Mouse (Mus musculus) heart, embryonic 15.5 days (tissue): ENCODE results near the gene Emg1. TPM values are rescaled to one million over a fixed set of nuclear protein-coding genes. Genes with fewer than 3 reads are reported as not detected.
A peak's percentile ranks its signal among the peaks of the same experiment; 100 is the strongest.

Source experiments
- ATAC-seq: fragments of 200-750 bp; cut with Nextera tagmentation; replicated peaks from 2 replicates; pipeline ENCODE4 v1.8.0; 2017; ENCODE audit warnings: low read depth, moderate TSS enrichment; ENCODE audit not compliant: insufficient number of reproducible peaks, insufficient read depth, low FRiP score
- H3K27ac ChIP-seq: fragments of 300-500 bp; sonication (generic); 2 replicates; pipeline ENCODE4 v1.5.1; 2015; ENCODE audit warnings: mild to moderate bottlenecking, inconsistent platforms
- H3K27me3 ChIP-seq: fragments of 300-500 bp; sonication (generic); 2 replicates; pipeline ENCODE4 v1.6.1; 2015; ENCODE audit warnings: inconsistent platforms
- H3K36me3 ChIP-seq: fragments of 300-500 bp; sonication (generic); 2 replicates; pipeline ENCODE4 v1.6.1; 2015; ENCODE audit warnings: mild to moderate bottlenecking, inconsistent platforms
- H3K4me1 ChIP-seq: fragments of 300-500 bp; sonication (generic); replicated peaks from 2 replicates; pipeline ENCODE4 v1.6.1; 2015; ENCODE audit warnings: inconsistent platforms
- H3K4me2 ChIP-seq: fragments of 300-500 bp; sonication (generic); 2 replicates; pipeline ENCODE4 v1.6.1; 2015; ENCODE audit warnings: inconsistent platforms, mild to moderate bottlenecking, moderate library complexity
- H3K4me3 ChIP-seq: fragments of 300-500 bp; sonication (generic); 2 replicates; pipeline ENCODE4 v1.5.1; 2015; ENCODE audit warnings: mild to moderate bottlenecking, inconsistent platforms
- H3K9ac ChIP-seq: fragments of 300-500 bp; sonication (generic); 2 replicates; pipeline ENCODE4 v1.6.1; 2015; ENCODE audit warnings: mild to moderate bottlenecking, inconsistent platforms
- H3K9me3 ChIP-seq: fragments of 300-500 bp; sonication (generic); replicated peaks from 2 replicates; pipeline ENCODE4 v1.6.1; 2016; ENCODE audit warnings: inconsistent platforms
- WGBS: fragments of 180-500 bp; shearing (Covaris S2); methylation state at CpG from one replicate; pipeline ENCODE4 v1.1.7; 2015; ENCODE audit warnings: mixed read lengths; 5-methylcytosine and 5-hydroxymethylcytosine counted together
- polyA plus RNA-seq: library from polyadenylated mRNA; unstranded; fragments of >200 nt; fragmentation: Nextera tagmentation; extraction: Ambion mirVana; gene quantifications from 2 replicates; pipeline ENCODE4 v1.2.1, GENCODE M21; 2015

Gene Emg1
- polyA plus RNA-seq, 1 experiment from 2014 or later = 108 TPM

GRCm38 (mm10) chr6:124746654-124747632 is 35.0 kb upstream of the Emg1 start:
- 86% methylated on average over 7 of the region's 7 CpGs for WGBS
- peaks cover 32% of the 10 kb centered on the region for H3K4me1 ChIP-seq
- no peaks in the 10 kb centered on the region for H3K9me3 ChIP-seq
- 0 out of 2 replicates have a peak overlapping the region, but pooled peaks have one; percentile 82 for H3K9ac ChIP-seq
- no peaks in the 10 kb centered on the region for H3K27me3 ChIP-seq
- no peak for ATAC-seq
- peak overlapping the region; percentile 59 for H3K4me3 ChIP-seq
- no peak overlapping the region for H3K27ac ChIP-seq
- H3K4me2 ChIP-seq = peak overlapping the region; percentile 96
- H3K36me3 ChIP-seq = peaks cover 48% of the 10 kb centered on the region

GRCm38 (mm10) chr6:124746296-124746605 is 34.3 kb upstream of the Emg1 start:
- peaks cover 48% of the 10 kb centered on the region for H3K36me3 ChIP-seq
- ATAC-seq = peak; percentile 0; the same call in 1 of the 2 replicates

GRCm38 (mm10) chr6:124745490-124746295 is 33.7 kb upstream of the Emg1 start:
- peak overlapping the region; percentile 59 for H3K4me3 ChIP-seq
- H3K9ac ChIP-seq = peak overlapping the region; percentile 82
- H3K4me2 ChIP-seq = peak overlapping the region; percentile 96
- H3K4me1 ChIP-seq = peaks cover 37% of the 10 kb centered on the region
- WGBS = under 1% methylated on average over 85 of the region's 85 CpGs
- peaks cover 48% of the 10 kb centered on the region for H3K36me3 ChIP-seq
- H3K9me3 ChIP-seq = no peaks in the 10 kb centered on the region
- H3K27ac ChIP-seq = peak overlapping the region; percentile 79
- H3K27me3 ChIP-seq = no peaks in the 10 kb centered on the region
- ATAC-seq = peak; percentile 80

More at GRCm38 (mm10) chr6:124746296-124746605, 34.3 kb upstream of the Emg1 start:
- H3K9me3 ChIP-seq = no peaks in the 10 kb centered on the region
- peak overlapping the region; percentile 59 for H3K4me3 ChIP-seq
- peak overlapping the region; percentile 96 for H3K4me2 ChIP-seq
- 20% methylated on average over 8 of the region's 8 CpGs for WGBS
- peak overlapping the region; percentile 82 for H3K9ac ChIP-seq
- H3K4me1 ChIP-seq = peaks cover 37% of the 10 kb centered on the region
- no peaks in the 10 kb centered on the region for H3K27me3 ChIP-seq
- peak overlapping the region; percentile 79; the same call in 1 of the 2 replicates for H3K27ac ChIP-seq

- Histone ChIP-seq H3K27me3 (no peaks in the 10 kb centered on the region), H3K9ac (peak overlapping the region; percentile 82), H3K9me3 (no peaks in the 10 kb centered on the region), H3K36me3 (peaks cover 48% of the 10 kb centered on the region), H3K4me2 (peak overlapping the region; percentile 96), H3K27ac (peak overlapping the region; percentile 69), H3K4me3 (peak overlapping the region; percentile 59), H3K4me1 (peaks cover 38% of the 10 kb centered on the region)
- no peak; the same call in 1 of the 2 replicates for ATAC-seq
- 69% methylated on average over 26 of the region's 26 CpGs for WGBS
These were observed 32.9 kb upstream of the Emg1 start for GRCm38 (mm10) chr6:124744755-124745321.

DNA sequence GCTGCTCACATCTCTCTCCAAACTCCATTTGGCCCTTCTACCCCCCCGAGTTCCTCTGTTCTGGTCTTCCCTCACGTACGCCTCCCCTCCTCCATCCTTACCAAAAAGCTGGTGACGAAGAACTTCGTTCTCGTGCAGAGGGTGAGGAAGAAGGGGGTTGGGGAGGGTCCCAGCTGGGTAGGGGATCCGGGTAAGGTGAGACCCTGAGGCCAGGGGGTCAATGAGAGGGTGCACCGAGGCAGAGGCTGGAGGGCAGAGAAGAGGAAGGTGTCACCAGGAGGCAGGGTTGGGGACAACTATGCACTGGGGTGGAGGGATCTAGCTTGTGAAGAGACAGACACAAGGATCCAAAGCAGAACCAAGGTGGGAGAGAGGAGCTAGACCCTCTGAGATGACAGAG is 31.7 kb upstream of the Emg1 start:
- H3K9ac ChIP-seq = no peak overlapping the region

DNA sequence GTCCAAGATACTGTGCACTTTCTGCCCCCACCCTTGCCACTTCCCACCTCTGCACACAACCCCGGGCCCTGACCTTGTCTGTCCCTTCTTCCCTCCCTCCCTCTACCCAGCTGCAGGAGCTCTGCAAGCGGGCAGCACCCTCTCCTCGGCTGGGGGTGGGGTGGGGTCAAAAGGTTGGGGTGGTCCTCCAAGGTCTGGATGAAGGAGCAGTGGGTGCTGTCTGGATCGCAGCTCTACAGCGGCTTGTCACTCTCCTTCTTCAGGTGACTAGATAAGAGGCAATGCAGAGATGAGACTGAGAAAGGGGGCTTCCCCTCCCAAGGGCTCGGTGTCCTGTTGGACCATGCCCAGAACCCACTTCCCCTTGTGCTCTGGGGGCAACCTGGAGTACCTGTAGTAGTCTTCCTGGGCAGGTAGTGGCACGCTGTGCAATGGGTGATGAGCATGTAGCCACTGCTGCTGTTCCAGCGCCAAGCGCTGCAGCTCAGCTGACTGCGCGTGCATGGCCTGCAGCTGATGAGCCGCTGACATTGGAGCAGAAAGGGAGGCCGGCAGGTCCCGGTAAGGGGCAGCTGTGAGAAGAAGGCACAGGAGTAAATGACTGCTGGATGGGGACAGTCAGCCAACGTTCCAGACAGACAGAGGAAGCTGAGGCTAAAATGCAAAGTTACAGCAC is 31.0 kb upstream of the Emg1 start:
- H3K4me1 ChIP-seq = peaks cover 49% of the 10 kb centered on the region
- H3K4me2 ChIP-seq = no peak overlapping the region
- H3K9me3 ChIP-seq = no peaks in the 10 kb centered on the region
- H3K36me3 ChIP-seq = peaks cover 31% of the 10 kb centered on the region
- H3K27ac ChIP-seq = no peak overlapping the region
- no peak overlapping the region for H3K4me3 ChIP-seq
- 85% methylated on average over 15 of the region's 15 CpGs for WGBS
- H3K27me3 ChIP-seq = no peaks in the 10 kb centered on the region
- no peak for ATAC-seq
- H3K9ac ChIP-seq = no peak overlapping the region; the same call in 1 of the 2 replicates

More for the DNA sequence above, 31.7 kb upstream of the Emg1 start:
- Histone ChIP-seq H3K4me3 (no peak overlapping the region), H3K27ac (no peak overlapping the region), H3K4me2 (no peak overlapping the region), H3K27me3 (no peaks in the 10 kb centered on the region), H3K36me3 (peaks cover 37% of the 10 kb centered on the region), H3K9me3 (no peaks in the 10 kb centered on the region), H3K4me1 (peaks cover 45% of the 10 kb centered on the region)
- no peak for ATAC-seq
- WGBS = 87% methylated on average over 8 of the region's 8 CpGs

DNA sequence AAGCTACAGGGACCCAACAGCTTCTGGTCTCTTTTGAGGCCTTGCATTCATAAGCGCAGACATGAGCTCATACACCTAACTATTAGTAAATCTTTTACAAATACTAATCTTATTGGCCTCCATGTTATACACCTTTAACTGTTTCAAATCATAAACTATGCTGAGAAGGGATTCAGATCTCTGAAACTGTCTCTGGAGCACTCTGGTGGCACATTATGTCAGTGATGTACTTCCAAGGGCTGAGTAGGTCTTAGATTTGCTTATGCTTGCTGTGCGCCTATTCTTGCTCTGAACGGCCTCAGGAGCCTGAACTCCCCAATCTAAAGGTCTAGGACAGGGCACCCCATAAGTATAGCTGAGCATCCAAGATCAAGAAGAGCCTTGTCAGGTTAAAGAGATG is 29.9 kb upstream of the Emg1 start:
- H3K4me3 ChIP-seq = peak overlapping the region; percentile 66
- peaks cover 20% of the 10 kb centered on the region for H3K36me3 ChIP-seq
- peak overlapping the region; percentile 54 for H3K9ac ChIP-seq
- 74% methylated on average over 3 of the region's 3 CpGs for WGBS
- H3K4me2 ChIP-seq = peak overlapping the region; percentile 82
- H3K9me3 ChIP-seq = no peaks in the 10 kb centered on the region
- peak overlapping the region; percentile 99 for H3K27ac ChIP-seq
- H3K4me1 ChIP-seq = peaks cover 44% of the 10 kb centered on the region
- H3K27me3 ChIP-seq = no peaks in the 10 kb centered on the region
- ATAC-seq = no peak

GRCm38 (mm10) chr6:124740888-124741761 is 29.1 kb upstream of the Emg1 start, which contains the start of gene Grcc10:
Gene Grcc10 (minus strand): TSS chr6:124741374.
- peak within 1 kb of the TSS; percentile 82 for H3K4me2 ChIP-seq
- under 1% methylated on average over 41 of the region's 41 CpGs for WGBS
- peak; percentile 79 for ATAC-seq

GRCm38 (mm10) chr6:124740211-124740887 is 28.4 kb upstream of the Emg1 start:
- Histone ChIP-seq H3K9me3 (no peaks in the 10 kb centered on the region), H3K36me3 (peaks cover 20% of the 10 kb centered on the region), H3K4me2 (peak overlapping the region; percentile 82), H3K27me3 (no peaks in the 10 kb centered on the region), H3K4me1 (peaks cover 33% of the 10 kb centered on the region), H3K27ac (peak overlapping the region; percentile 99), H3K4me3 (peak overlapping the region; percentile 66), H3K9ac (peak overlapping the region; percentile 81)
- peak; percentile 19 for ATAC-seq
- WGBS = under 1% methylated on average over 29 of the region's 29 CpGs

More at GRCm38 (mm10) chr6:124740888-124741761, 29.1 kb upstream of the Emg1 start, which contains the start of gene Grcc10:
- H3K9ac ChIP-seq = peak within 1 kb of the TSS; percentile 81
- H3K9me3 ChIP-seq = no peaks in the 10 kb centered on the region
- H3K27me3 ChIP-seq = no peaks in the 10 kb centered on the region
- H3K4me1 ChIP-seq = peaks cover 37% of the 10 kb centered on the region
- H3K36me3 ChIP-seq = peaks cover 20% of the 10 kb centered on the region
- peak within 1 kb of the TSS; percentile 99 for H3K27ac ChIP-seq
- H3K4me3 ChIP-seq = peak within 1 kb of the TSS; percentile 66
